Mouse (Mus musculus) T-helper 1 cell (primary cell): ENCODE data around the gene Nol9.

Experiments
- in situ Hi-C: fragments of 300-600 bp; cut with MboI, MseI; formaldehyde crosslinking; loops from one replicate; pipeline ENCODE4 v1.15.1; 2025; ENCODE audit warnings: high pct_unique_total_duplicates

The Nol9 gene

DNA sequence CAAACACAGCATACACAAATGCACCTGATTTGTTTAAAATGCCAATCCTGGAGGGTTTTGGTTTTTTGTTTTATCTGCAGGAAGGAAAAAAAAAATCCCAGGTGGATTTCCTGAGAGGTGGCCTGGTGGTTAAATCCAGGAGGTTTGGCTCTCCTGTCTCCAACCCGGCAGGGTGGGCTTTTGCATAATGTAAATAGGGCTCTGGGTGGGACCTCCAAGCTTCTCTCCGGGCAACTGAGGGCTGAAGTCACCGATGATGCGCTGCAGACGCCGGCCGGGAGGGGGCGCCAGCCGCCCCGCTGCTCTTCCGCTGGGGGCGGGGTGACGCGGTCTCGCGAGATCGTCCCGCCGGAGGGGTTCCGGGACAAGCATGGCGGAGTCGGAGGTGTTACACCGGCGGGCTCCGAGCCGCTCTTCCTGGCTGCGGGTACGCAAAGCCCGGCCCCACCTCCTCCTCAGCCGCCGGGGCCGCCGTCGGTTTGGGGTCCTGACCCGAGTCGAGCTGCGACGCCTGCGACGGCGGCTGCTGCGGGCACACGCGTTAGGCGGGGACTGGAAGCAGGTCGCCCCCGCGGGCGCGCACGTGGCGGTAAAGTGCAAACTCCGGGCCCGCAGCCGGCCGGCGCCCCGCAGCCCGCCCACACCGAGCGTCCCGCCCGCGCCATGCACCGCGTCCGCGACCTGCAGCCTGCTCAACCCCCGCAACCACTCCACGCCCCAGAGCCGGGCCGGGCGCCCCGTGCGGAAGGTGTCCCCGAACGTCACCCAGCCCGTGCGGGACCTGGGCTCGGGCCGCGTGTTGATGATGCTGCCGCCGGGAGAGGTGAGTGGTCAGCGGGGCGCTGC is at the start of gene Nol9:
Nol9 (plus strand) TSS at position 337 of the 846 bp plus-strand sequence.
- in situ Hi-C loops: loop anchor here (5.0 kb wide), 1 partner anchor 78 kb away; the partner anchor contains the start of gene Tnfrsf25

DNA sequence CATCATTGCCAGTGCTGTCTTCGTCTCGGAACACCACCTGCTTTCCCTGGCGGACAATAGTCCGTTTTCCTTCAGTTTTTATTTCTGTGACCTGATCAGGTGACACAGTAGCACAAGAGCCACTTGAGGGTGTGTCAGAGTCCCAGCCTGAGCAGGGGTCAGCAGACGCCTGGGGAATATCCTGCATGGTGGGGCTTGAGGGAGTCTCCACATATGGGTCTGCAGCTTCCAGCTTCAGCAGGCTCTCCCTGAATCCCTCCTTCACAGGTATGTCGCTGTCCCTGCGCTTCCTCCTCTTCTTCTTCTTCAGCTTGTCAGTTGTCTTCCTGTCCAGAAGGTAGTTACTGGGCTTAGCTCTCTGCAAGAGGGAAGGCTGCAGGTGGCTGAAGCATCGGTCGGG is 47.0 kb upstream of the Nol9 start:
- in situ Hi-C loops: loop anchor here (5.0 kb wide), 1 partner anchor 1065 kb away; no protein-coding TSS in a partner anchor

DNA sequence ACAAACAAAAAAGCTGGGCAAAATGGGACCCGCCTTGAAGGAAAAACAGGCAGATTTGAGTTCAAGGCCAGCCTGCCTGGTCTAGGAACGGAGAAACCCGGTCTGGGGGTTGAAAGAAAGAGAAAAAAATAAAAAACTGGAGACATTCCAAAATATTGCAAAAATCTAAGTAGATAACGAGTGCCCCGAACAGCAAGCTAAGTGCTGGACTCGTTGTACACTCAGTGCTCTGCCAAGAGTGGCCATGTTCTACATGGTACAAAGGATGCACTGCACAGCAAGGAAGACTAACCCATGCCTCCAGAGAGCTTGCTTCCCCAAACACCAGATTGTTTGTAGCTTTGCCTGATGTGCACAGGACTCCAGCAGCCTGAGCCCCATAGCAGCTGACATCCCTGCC is 46.1 kb upstream of the Nol9 start:
- in situ Hi-C loops: loop anchor here (5.0 kb wide), 1 partner anchor 1066 kb away; no protein-coding TSS in a partner anchor

DNA sequence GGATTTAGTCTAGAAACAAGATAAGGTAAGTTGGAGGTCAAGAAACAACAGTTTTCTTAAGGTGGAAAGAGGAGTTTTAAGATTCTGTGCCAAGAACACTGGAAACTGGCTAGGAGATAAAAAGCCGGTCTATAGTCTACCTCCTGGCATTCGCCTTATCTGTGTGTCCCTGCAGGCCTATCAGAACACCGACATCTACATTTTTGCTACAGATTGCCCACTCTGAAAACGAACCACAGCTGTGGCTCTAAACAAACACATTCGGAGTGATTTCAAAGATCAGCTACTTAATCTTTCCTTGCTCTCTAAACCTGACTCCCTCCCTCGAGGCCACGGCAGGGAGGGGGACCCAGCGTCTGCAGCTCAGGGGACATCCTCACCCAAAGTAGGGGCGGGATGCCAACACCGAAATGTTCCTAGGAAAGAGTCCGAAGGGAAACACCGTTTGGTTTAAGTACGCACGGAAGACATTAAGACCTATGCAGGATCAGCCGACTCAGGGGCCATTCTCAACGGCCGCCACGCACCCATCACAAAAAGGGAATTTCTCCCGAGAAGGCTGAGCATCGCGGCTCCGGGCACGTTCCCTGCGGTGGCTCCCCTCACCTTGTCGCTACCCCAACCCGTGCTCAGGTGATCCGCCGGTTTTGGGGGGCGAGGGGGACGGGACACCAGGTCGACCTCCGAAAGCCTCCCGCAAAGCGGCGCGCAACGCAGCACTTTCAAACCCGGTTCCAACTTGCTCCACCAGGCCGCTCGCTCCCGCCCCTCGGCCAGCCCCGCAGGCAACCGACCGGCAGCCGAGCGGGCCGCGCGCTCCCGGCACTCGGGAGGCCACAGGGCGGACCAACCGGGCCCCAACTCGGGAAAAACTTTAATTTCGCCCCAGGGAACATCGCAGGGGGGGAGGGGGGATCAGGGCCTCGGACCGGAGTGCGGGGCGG is 44.6 kb upstream of the Nol9 start:
- in situ Hi-C loops: loop anchor here (5.0 kb wide), 1 partner anchor 1067 kb away; no protein-coding TSS in a partner anchor

DNA sequence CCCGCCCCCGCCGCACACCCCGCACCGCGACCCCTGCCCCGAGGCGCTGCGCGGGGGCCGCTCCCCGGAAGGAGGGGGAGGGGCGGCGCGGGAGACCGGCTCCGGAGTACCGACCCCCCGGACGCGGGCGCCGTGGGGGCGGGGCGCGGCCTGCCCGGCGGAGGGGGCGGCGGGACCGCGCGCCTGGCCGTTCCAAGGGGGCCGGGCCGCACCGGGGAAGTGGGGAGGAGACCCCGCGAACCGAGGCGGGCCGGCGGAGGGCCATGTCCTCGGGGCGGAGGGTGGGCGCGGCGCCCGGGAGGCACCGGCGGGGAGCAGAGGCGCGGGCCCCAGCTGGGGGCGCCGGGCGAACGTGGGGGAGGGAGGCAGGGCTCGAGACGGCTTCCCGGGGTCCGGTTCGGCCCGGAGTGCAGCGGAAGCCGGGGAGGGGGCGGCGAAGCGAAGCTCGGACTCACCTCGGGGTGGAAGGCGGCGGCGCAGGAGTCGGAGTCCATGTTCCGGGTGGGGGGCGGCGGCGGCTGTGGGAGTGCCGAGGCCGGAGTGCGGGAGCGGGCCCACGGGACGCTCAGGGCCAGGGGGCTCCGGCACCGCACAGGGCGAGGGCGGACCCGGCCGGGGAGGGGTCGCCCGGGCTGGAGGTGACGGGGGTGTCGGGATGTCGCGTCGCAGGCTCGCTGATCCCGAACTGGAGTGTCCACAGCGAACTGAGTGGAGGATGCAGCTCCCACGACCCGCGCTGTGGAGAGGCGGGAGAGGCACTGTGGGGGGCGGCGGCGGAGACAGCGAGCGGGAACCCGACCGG is 43.5 kb upstream of the Nol9 start:
- in situ Hi-C loops: no loop called here

DNA sequence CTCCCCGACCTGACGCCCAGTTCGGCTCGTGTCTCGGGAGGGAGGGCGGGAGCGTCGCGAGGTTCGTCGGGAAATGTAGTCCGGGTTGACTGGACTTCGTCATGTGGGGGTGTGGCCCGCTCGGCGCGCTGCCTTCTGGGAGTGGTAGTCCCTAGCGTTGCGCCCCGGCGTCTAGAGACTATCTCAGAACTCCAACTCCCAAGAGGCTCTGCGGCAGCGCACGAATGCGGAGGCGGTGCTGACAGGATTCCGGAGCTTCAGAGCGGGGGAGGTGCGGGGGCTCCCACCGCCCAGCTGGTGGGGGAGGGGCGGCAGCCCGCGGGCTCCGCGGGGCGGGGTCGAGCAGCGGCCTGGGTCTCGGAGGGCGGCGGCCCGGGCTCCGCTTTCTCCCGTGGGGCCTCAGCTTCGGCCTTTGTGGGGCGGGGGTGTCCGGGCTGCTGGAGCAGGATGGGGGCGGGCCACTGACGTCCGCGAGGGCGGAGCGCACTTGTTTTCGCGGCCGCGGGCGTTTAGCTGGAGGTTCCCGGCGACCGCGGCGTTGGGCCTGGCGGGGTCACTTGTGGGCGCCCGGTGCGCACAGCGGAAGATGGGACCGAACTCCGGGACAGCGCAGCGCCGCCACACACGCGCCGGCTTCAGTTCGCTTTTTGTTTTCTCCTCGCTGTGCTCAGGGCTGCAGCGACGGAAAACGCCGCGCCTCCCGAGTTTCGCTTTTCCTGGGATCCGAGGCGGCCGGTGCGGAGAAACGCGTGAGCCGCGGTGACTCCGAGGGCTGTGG is 42.8 kb upstream of the Nol9 start, which contains the start of gene Phf13:
Phf13 (minus strand) TSS at position 86 of the 778 bp plus-strand sequence.
- in situ Hi-C loops: no loop called here

DNA sequence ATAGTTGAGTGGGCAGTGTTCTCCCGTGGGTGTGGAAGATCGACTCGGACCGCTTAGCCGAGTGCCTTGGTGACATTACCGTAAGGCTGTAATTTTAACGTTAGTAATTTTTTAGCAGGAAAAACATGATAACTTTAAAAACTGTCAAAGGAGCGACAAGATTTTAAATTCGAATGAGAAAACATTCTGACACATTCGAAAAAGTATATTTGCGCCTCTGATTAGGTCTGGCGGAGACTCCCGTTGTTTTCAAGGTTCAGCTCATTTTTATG is 42.2 kb upstream of the Nol9 start:
- in situ Hi-C loops: no loop called here

DNA sequence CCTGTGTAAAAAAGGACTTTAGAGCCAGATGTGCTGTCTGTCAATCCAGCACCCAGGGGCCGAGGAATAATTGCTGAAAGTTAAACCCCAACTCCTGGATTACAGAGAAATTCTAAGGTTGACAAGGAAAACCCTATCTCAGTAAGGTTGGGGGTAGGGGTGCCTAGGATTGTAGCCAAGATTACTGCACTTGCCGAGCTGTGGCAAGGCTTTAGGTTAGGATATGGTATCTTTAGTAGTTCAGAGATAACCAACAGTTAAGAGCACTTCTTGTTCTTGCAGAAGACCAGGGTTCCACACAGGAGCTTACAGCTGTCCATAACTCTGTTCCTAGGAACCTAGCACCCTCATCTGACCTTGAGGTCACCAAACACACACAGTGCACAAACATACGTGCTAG is 41.4 kb upstream of the Nol9 start:
- in situ Hi-C loops: no loop called here

DNA sequence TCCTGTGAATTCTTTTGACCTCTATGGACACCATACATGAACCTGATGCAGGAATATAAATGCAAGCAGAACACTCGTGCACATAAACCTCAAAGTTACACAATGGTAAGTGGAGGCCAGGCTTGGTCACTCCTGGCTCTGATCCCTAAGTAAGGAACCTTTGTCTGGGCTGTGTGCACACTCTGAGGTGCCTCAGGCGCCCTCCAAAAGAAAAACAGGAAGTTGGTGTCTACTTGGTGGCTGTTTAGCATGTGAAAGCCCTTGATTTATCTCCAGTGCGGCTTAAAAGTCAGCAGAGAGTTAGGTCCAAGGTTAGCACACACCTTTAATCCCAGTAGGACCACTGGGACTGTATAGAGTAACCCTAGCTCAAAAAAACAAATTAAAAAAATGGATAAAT is 39.6 kb upstream of the Nol9 start:
- in situ Hi-C loops: no loop called here

DNA sequence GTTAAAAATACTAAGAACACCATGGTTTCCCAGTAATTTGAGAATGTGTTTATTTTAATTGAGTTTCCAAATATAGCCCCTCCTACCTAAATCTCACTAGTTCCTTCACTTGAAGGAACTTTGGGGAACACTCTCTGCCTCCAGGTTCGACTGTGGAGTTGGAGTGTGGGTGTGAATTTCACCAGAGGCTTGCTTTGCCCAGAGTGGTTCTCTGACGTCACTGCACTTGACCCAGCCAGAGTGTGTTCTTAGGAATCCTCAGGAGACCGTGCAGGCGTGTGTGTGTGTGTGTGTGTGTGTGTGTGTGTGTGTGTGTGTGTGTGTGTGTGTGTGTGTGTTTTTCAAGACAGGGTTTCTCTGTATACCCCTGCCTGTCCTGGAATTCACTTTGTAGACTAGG is 38.2 kb upstream of the Nol9 start:
- in situ Hi-C loops: no loop called here

DNA sequence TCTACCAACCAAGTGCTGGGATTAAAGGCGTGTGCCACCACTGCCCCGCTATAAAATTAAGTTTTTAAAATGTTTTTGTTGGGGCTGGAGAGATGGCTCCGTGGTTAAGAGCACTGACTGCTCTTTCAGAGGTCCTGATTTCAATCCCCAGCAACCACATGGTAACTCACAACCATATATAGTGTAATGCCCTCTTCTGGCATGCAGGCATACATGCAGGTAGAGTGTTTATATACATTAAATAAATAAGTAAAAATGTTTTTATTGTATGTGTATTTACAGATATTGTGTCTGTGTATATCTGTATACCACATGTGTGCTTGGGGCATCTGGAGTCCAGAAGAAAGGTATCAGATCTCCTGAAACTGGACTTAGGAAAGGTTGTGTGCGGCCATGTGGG is 37.8 kb upstream of the Nol9 start:
- in situ Hi-C loops: no loop called here

DNA sequence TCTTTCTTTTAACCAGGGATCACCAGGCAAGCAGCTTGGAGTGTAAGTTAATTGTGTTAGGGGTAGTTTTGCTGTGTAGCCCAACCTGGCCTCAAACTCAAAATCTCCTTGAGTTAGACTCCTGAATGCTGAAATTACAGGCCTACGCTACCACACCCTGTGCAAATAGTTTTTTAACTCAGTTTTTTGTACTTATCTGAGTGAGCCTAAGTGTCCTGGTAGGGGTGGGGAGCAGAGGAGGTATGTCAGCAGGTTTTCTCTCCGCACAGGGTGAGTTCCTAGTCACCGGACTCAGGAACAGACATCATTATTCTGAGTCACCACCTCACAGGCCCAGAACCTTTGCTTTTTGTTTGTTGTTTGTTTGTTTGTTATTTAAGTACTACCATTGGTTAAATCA is 37.1 kb upstream of the Nol9 start:
- in situ Hi-C loops: no loop called here

DNA sequence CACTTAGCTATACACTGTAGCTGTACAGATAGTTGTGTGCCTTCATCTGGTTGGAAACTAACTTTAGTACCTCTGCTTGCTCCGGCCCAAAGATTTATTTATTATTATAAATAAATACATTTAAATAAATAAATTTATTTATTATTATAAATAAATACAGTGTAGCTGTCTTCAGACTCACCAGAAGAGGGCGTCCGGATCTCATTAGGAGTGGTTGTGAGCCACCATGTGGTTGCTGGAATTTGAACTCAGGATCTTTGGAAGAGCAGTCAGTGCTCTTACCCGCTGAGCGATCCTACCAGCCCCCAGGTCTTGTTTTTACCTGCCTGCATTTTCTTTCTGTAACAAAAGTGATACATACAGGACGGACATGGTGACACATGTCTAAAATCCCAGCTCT is 33.0 kb upstream of the Nol9 start:
- in situ Hi-C loops: no loop called here

DNA sequence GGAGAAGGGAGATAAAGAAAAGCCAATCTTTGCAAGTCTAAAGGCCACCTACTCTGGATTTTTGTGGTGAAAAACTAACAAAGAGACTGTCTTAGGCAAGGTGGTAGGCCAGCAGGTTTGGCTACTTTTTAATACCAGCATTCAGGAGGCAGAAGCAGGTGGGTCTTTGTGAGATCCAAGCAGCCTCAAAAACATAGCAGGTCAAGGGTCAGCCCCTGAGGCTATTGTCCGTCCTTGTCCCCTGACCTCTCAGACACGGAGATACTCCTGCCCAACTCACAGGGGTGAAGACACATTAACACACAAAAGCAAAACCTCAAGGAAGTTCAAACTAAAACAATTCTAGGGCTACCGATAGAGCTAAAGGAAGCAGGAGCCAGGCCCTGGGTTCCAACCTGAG is 32.3 kb upstream of the Nol9 start:
- in situ Hi-C loops: no loop called here

DNA sequence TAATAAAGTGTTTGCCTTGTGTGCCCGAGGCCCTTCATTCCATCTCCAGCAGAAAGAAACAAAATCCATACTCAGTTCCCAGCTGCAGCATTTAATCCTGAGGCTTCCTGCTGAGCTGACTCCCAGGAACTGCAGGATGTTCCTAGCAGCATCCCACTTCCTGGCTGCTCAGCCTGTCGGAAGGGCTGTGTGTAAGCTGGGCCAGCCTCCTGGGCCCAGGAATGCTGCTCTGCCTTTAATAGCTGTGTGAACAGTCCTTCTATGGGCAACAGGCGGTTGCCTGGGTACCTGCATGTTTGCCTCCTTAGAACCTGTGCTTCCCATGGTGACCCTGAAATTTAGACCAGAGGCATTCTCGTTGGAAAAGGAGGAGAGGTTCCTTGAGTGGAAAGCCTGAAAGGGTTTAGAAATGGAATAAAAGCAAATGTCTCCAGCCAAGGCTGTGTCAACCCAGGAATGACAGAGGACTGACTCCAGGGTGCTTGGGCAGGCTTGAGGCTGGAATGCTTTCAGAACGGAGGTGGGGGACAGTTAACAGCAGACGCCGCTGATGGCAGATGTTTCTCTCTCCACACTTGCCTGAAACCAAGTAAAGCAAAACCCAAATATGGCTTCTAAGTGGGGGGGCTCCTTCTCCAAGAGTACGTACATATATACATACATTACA is 31.5 kb upstream of the Nol9 start:
- in situ Hi-C loops: no loop called here

DNA sequence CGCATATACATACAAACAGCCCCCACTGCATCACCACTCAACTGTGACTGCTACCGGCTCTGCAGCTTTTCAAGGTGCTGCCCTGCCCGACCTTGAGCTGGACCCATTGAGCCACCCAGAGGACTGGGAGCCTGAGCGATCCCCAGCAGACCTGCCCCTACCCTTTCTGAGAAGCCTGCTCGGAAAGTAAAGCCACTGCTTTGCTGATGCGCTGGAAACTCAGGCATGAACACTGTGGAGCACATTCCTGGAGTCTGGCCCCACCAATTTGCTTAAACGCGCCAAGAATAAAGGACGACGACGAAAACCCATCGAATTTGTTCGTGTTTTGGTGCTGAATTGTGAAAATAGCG is 31.0 kb upstream of the Nol9 start:
- in situ Hi-C loops: no loop called here

DNA sequence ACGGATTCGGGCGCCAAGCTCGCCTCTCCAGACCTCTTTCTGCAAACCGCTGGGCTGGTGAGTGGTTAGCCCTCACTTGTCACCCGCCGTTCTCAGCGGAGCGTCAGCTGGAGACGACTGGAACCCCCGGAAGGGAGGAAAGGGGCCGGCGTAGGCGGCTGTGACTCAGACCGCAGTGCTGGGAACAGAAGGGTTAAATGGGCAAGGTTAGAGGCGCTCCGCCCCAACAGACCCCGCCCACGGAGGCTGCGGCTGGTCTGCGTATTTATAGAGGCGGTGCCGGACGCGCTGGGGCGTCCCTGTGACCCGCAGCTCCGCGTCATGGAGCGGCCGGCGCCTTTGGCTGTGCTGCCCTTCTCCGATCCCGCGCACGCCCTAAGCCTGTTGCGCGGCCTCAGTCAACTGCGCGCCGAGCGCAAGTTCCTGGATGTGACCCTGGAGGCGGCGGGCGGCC is 30.5 kb upstream of the Nol9 start, which contains the start of gene Klhl21:
Klhl21 (plus strand) TSS at position 182 of the 454 bp plus-strand sequence.
- in situ Hi-C loops: no loop called here

DNA sequence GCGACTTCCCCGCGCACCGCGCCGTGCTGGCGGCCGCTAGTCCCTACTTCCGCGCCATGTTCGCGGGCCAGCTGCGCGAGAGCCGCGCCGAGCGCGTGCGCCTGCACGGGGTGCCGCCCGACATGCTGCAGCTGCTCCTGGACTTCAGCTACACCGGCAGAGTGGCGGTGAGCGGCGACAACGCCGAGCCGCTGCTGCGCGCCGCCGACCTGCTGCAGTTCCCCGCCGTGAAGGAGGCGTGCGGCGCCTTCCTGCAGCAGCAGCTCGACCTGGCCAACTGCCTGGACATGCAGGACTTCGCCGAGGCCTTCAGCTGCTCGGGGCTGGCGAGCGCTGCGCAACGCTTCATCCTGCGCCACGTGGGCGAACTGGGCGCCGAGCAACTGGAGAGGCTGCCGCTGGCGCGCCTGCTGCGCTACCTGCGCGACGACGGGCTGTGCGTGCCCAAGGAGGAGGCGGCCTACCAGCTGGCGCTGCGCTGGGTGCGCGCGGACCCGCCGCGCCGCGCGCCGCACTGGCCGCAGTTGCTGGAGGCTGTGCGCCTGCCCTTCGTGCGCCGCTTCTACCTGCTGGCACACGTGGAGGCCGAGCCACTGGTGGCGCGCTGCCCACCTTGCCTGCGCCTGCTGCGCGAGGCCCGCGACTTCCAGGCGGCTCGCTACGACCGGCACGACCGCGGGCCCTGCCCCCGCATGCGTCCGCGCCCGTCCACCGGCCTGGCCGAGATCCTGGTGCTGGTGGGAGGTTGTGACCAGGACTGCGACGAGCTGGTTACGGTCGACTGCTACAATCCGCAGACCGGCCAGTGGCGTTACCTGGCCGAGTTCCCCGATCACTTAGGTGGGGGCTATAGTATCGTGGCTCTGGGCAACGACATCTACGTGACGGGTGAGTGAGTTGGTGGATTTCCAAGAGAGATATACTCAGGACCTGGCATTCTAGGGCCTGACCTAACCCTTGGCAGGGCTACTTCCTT is 29.8 kb upstream of the Nol9 start:
- in situ Hi-C loops: no loop called here

DNA sequence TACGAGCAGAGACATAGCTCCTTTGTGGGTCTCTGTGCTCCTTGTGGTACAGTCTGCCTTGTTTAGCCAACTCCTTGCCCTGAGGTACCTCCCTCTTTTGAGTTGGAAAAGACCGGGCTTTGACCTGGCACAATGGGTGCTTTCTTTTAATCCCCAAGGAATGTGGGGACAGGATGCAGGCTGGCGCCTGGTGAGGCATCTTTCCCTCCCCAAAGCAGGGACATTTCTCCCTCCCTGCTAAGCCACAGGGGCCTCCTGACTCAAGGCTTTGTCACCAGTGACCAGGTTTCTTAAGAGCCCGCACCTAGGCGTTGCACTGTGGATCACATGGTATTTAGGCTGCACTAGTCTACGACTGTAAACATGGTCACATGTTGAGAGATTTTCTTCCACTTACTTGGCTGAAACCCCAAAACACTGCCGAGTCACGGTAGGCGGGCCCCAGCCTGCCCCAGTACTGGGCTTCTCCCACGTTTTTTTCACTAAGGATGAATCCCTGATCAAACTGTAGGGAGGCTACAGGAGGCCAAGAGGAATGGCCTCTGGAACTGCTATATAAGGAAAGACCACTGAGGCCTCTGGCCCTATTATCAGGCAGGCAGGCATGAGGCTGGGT is 28.9 kb upstream of the Nol9 start:
- in situ Hi-C loops: no loop called here
